Mouse (Mus musculus) CH12.LX (cell line): Measurements from ENCODE around the gene Vps18. TPM values are rescaled to one million over a fixed set of nuclear protein-coding genes. Genes with fewer than 3 reads are reported as not detected.

Source experiments
- DNase-seq: peaks from one replicate; pipeline ENCODE4 v3.0.0-alpha.2; 2013; ENCODE audit errors: extremely low read depth
- H3K27ac ChIP-seq: 2 replicates; pipeline ENCODE4 v1.5.1; 2012; ENCODE audit warnings: low read depth, mild to moderate bottlenecking, control low read depth, moderate library complexity; ENCODE audit not compliant: insufficient read depth
- H3K27me3 ChIP-seq: replicated peaks from 2 replicates; pipeline ENCODE3; 2012; ENCODE audit warnings: inconsistent platforms
- H3K36me3 ChIP-seq, 2 experiments: replicated peaks in 1 of 2; 2 replicates each; pipeline versions ENCODE3 to v1.6.1; 2012; ENCODE audit warnings: inconsistent platforms in 1 of 2, low read length in 1 of 2, mild to moderate bottlenecking in 1 of 2, mixed read lengths in 1 of 2, moderate library complexity in 1 of 2; ENCODE audit not compliant: control insufficient read depth in 1 of 2, insufficient read depth in 1 of 2
- H3K4me1 ChIP-seq, 2 experiments: 2 replicates each; pipeline ENCODE4 v1.6.1; 2012; ENCODE audit warnings: inconsistent platforms in 1 of 2, moderate library complexity in 1 of 2; ENCODE audit not compliant: insufficient read depth in 2 of 2, control insufficient read depth in 1 of 2
- H3K4me2 ChIP-seq: 2 replicates; pipeline ENCODE4 v1.6.1; 2012; ENCODE audit warnings: low read depth, mild to moderate bottlenecking, control low read depth; ENCODE audit not compliant: poor library complexity, insufficient read depth, severe bottlenecking
- H3K4me3 ChIP-seq, 3 experiments: fragments of 150-350 bp in 1 of 3; sonication (generic) in 1 of 3; replicated peaks in 1 of 3; 2 replicates each; pipeline versions ENCODE3 to v1.5.1; 2011 to 2012; ENCODE audit warnings: low read depth in 2 of 3, low read length in 2 of 3, mild to moderate bottlenecking in 2 of 3, moderate library complexity in 2 of 3, control low read depth in 1 of 3, improper control_type of control experiment in 1 of 3, inconsistent platforms in 1 of 3, mixed read lengths in 1 of 3; ENCODE audit not compliant: poor library complexity in 1 of 3
- H3K79me2 ChIP-seq: replicated peaks from 2 replicates; pipeline ENCODE4 v1.6.1; 2012; ENCODE audit warnings: mild to moderate bottlenecking, moderate library complexity; ENCODE audit not compliant: control insufficient read depth, poor library complexity, insufficient read depth, severe bottlenecking; ENCODE audit errors: extremely low read depth
- H3K9ac ChIP-seq: 2 replicates; pipeline ENCODE4 v1.6.1; 2012; ENCODE audit warnings: low read depth, mild to moderate bottlenecking, control low read depth, moderate library complexity; ENCODE audit not compliant: insufficient read depth
- H3K9me3 ChIP-seq: replicated peaks from 2 replicates; pipeline ENCODE3; 2012; ENCODE audit warnings: low read length, inconsistent platforms, mixed read lengths
- BHLHE40 ChIP-seq: IDR thresholded peaks from 2 replicates; pipeline ENCODE4 v1.6.1; 2011; ENCODE audit warnings: mild to moderate bottlenecking, low read depth, low read length, improper control_type of control experiment
- CHD1 ChIP-seq: IDR thresholded peaks from 2 replicates; pipeline ENCODE4 v1.6.1; 2012; ENCODE audit warnings: low read depth, low read length, improper control_type of control experiment, inconsistent platforms
- CHD2 ChIP-seq: IDR thresholded peaks from 2 replicates; pipeline ENCODE4 v1.6.1; 2011; ENCODE audit warnings: low read length, improper control_type of control experiment
- EP300 ChIP-seq: IDR thresholded peaks from 2 replicates; pipeline ENCODE4 v1.6.1; 2011; ENCODE audit warnings: low read length, improper control_type of control experiment
- ETS1 ChIP-seq: conservative IDR thresholded peaks from 2 replicates; pipeline ENCODE4 v1.6.1; 2012; ENCODE audit warnings: low read depth, mild to moderate bottlenecking, inconsistent platforms, low read length, improper control_type of control experiment, moderate library complexity
- HCFC1 ChIP-seq: IDR thresholded peaks from 2 replicates; pipeline ENCODE4 v1.6.1; 2012; ENCODE audit warnings: low read depth, mild to moderate bottlenecking, inconsistent platforms, low read length, improper control_type of control experiment
- IRF4 ChIP-seq: IDR thresholded peaks from 2 replicates; pipeline ENCODE4 v1.6.1; 2014; ENCODE audit warnings: low read depth, mild to moderate bottlenecking, inconsistent platforms, low read length, improper control_type of control experiment
- JUN ChIP-seq: IDR thresholded peaks from 2 replicates; pipeline ENCODE4 v1.6.1; 2011; ENCODE audit warnings: low read depth, mild to moderate bottlenecking, low read length, improper control_type of control experiment, moderate library complexity; ENCODE audit not compliant: insufficient read depth
- MAFK ChIP-seq: IDR thresholded peaks from 2 replicates; pipeline ENCODE4 v1.6.1; 2011; ENCODE audit warnings: low read length, improper control_type of control experiment; ENCODE audit not compliant: insufficient replicate concordance
- MAX ChIP-seq: IDR thresholded peaks from 2 replicates; pipeline ENCODE4 v1.6.1; 2011; ENCODE audit warnings: low read length, improper control_type of control experiment
- MAZ ChIP-seq: IDR thresholded peaks from 2 replicates; pipeline ENCODE4 v1.6.1; 2012; ENCODE audit warnings: low read depth, mild to moderate bottlenecking, inconsistent platforms, low read length, improper control_type of control experiment, moderate library complexity
- MEF2A ChIP-seq: IDR thresholded peaks from 2 replicates; pipeline ENCODE4 v1.6.1; 2014; ENCODE audit warnings: low read depth, mild to moderate bottlenecking, inconsistent platforms, low read length, improper control_type of control experiment, borderline replicate concordance
- MYC ChIP-seq: IDR thresholded peaks from 2 replicates; pipeline ENCODE4 v1.6.1; 2011; ENCODE audit warnings: low read depth, mild to moderate bottlenecking, improper control_type of control experiment, low read length
- NELFE ChIP-seq: IDR thresholded peaks from 2 replicates; pipeline ENCODE4 v1.6.1; 2011; ENCODE audit warnings: low read depth, low read length, improper control_type of control experiment
- NRF1 ChIP-seq: IDR thresholded peaks from 2 replicates; pipeline ENCODE4 v1.6.1; 2014; ENCODE audit warnings: low read depth, mild to moderate bottlenecking, inconsistent platforms, low read length, improper control_type of control experiment, moderate library complexity
- PAX5 ChIP-seq: IDR thresholded peaks from 2 replicates; pipeline ENCODE4 v1.6.1; 2012; ENCODE audit warnings: low read length, inconsistent platforms, mixed read lengths
- RCOR1 ChIP-seq: conservative IDR thresholded peaks from 2 replicates; pipeline ENCODE4 v1.6.1; 2012; ENCODE audit warnings: low read depth, mild to moderate bottlenecking, inconsistent platforms, low read length, improper control_type of control experiment
- SIN3A ChIP-seq: IDR thresholded peaks from 2 replicates; pipeline ENCODE4 v1.6.1; 2012; ENCODE audit warnings: low read length, improper control_type of control experiment, inconsistent platforms
- SMC3 ChIP-seq: IDR thresholded peaks from 2 replicates; pipeline ENCODE4 v1.6.1; 2011; ENCODE audit warnings: low read depth, low read length, improper control_type of control experiment
- TCF12 ChIP-seq: IDR thresholded peaks from 2 replicates; pipeline ENCODE4 v1.6.1; 2014; ENCODE audit warnings: low read depth, mild to moderate bottlenecking, inconsistent platforms, low read length, improper control_type of control experiment
- ZC3H11A ChIP-seq: IDR thresholded peaks from 2 replicates; pipeline ENCODE4 v1.6.1; 2012; ENCODE audit warnings: low read depth, mild to moderate bottlenecking, inconsistent platforms, low read length, improper control_type of control experiment
- ZMIZ1 ChIP-seq: IDR thresholded peaks from 2 replicates; pipeline ENCODE4 v1.6.1; 2012; ENCODE audit warnings: low read depth, mild to moderate bottlenecking, inconsistent platforms, low read length, improper control_type of control experiment
- ZNF384 ChIP-seq: IDR thresholded peaks from 2 replicates; pipeline ENCODE4 v1.6.1; 2012; ENCODE audit warnings: low read depth, low read length, improper control_type of control experiment, inconsistent platforms
- dilution Hi-C: fragments of 300-500 bp; cut with MboI; formaldehyde crosslinking; loops from 2 replicates; pipeline ENCODE4 v1.14.3; 2020; ENCODE audit warnings: low sequenced_read_pairs; ENCODE audit not compliant: extremely low pct_unique_long_range_greater_than_20kb, extremely low pct_ligation_motif_present
- in situ Hi-C: fragments of 300-500 bp; cut with MboI; formaldehyde crosslinking; loops from 3 replicates; pipeline ENCODE4 v1.14.3; 2019; ENCODE audit warnings: low sequenced_read_pairs, low pct_ligation_motif_present, low pct_unique_long_range_greater_than_20kb, mixed read lengths
- polyA plus RNA-seq: library from polyadenylated mRNA; unstranded; fragments of >175 nt; gene quantifications from 2 replicates; pipeline ENCODE4 v1.2.1, GENCODE M21; 2012; ENCODE audit warnings: low read depth; ENCODE audit not compliant: insufficient read length
- total RNA-seq, 2 experiments: library from RNA; depleted of rRNA; stranded (reverse); fragments of 300-350 nt in 1 of 2; fragments of >200 nt in 1 of 2; gene quantifications; 2 replicates each; pipeline ENCODE4 v1.2.3; 2012 to 2014

Vps18 gene
- total and polyA plus RNA-seq, 3 experiments, result 8.7 to 17.9 (median 15.4) TPM

GRCm38 (mm10) chr2:119312380-119312958 is 23.9 kb downstream of the Vps18 start:
- dilution Hi-C loops (no loop called here), in situ Hi-C loops (no loop called here)
- no peaks in the 10 kb centered on the region for H3K79me2 ChIP-seq
- H3K27me3 ChIP-seq, result peaks cover 4% of the 10 kb centered on the region
- H3K4me2 ChIP-seq, result no peak overlapping the region
- no peak overlapping the region for H3K4me3 ChIP-seq
- no peak for DNase-seq
- peaks cover 7 to 27% of the 10 kb centered on the region in 2 experiments; a peak in 3 of 4 replicates for H3K4me1 ChIP-seq
- H3K9me3 ChIP-seq, result peaks cover 7% of the 10 kb centered on the region
- TF ChIP-seq MYC, result no peak
- TF ChIP-seq MAZ, result no peak
- no peak for TF ChIP-seq MAFK
- TF ChIP-seq ZMIZ1, result no peak
- no peak for TF ChIP-seq IRF4
- TF ChIP-seq JUN, result no peak
- no peak for TF ChIP-seq CHD1
- TF ChIP-seq ETS1, result no peak
- no peak for TF ChIP-seq MEF2A
- H3K27ac ChIP-seq, result no peak overlapping the region
- no peak overlapping the region for H3K9ac ChIP-seq
- no peaks in the 10 kb centered on the region for H3K36me3 ChIP-seq

DNA sequence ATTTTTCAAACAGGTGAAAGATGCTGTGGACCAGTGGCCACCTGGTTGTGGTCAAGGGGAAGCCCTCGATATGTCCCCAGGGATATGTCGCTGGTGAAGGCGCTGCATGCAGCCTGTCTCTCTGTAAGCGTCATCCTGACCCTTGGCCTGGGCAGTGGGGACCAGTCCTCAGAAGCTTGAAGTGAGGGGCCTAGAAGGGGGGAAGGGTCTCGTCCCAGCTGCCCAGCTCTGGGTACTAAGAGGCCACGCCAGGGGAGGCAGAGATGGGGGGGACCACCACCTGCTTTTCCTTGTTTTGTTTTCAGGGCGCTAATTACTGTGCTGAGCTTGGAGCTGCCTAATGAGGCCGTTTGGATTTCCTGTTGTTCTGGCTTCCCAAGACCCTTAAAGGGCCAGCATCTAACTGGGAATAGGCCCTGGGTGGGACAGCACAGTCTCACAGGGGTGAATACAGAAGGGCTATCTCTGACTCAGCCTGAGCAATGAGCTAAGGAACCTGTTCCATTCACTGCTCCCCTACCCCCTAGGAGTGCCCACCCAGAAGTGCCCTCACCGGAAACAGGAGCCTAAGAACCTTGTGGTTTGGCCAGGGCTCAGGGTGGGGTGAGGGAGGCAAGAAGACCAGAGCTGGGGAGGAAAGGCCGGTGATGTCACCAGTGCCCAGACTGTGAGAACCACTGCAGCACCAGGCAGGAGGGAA is 25.4 kb downstream of the Vps18 start:
- no peaks in the 10 kb centered on the region for H3K79me2 ChIP-seq
- H3K4me2 ChIP-seq, result 0 out of 2 replicates have a peak overlapping the region, but pooled peaks have one; percentile 7
- H3K27ac ChIP-seq, result no peak overlapping the region
- H3K9me3 ChIP-seq, result peaks cover 7% of the 10 kb centered on the region
- H3K27me3 ChIP-seq, result peaks cover 4% of the 10 kb centered on the region
- DNase-seq, result peak; percentile 38
- in situ Hi-C loops (no loop called here), dilution Hi-C loops (no loop called here)
- TF ChIP-seq MAX (no peak), CHD1 (no peak), NELFE (no peak), TCF12 (peak; percentile 91), BHLHE40 (0 out of 2 replicates have a peak, but pooled peaks have one; percentile 13), MAFK (no peak), PAX5 (no peak), SIN3A (peak; percentile 18; the same call in 1 of the 2 replicates), RCOR1 (peak; percentile 78; the same call in 1 of the 2 replicates), HCFC1 (no peak), ZNF384 (no peak), ZC3H11A (no peak), EP300 (peak; percentile 58), ETS1 (peak; percentile 35; the same call in 1 of the 2 replicates), CHD2 (no peak), NRF1 (no peak), SMC3 (no peak)
- no peak overlapping the region for H3K9ac ChIP-seq
- no peaks in the 10 kb centered on the region for H3K36me3 ChIP-seq
- no peak overlapping the region for H3K4me3 ChIP-seq
- H3K4me1 ChIP-seq, result peaks cover 7 to 37% of the 10 kb centered on the region in 2 experiments; a peak in 3 of 4 replicates
